Mouse (Mus musculus): ENCODE results near the gene Top3a.

The Top3a gene

GRCm38 (mm10) chr11:60774841-60775240 lies 2.3 kb downstream of the Top3a start:
- no peak for DNase-seq (ENCODE audit: low read depth)

GRCm38 (mm10) chr11:60774158-60774689 lies 2.9 kb downstream of the Top3a start:
- no peak for DNase-seq (ENCODE audit: low read depth)

GRCm38 (mm10) chr11:60772161-60772560 lies 5.0 kb downstream of the Top3a start:
- DNase-seq (ENCODE audit: low read depth) = no peak

- DNase-seq (ENCODE audit: low read depth) = no peak
Observed at GRCm38 (mm10) chr11:60770776-60771175, 6.4 kb downstream of the Top3a start.

- DNase-seq (ENCODE audit: low read depth) = peak; percentile 39
Observed at GRCm38 (mm10) chr11:60769322-60769721, 7.8 kb downstream of the Top3a start.

GRCm38 (mm10) chr11:60766969-60767368 lies 10.2 kb downstream of the Top3a start:
- no peak for DNase-seq (ENCODE audit: low read depth)

- DNase-seq (ENCODE audit: low read depth) = no peak
Observed at GRCm38 (mm10) chr11:60761681-60762080, 15.5 kb downstream of the Top3a start.

GRCm38 (mm10) chr11:60755570-60755969 lies 21.6 kb downstream of the Top3a start:
- no peak for DNase-seq (ENCODE audit: low read depth)

- DNase-seq (ENCODE audit: low read depth) = no peak
Observed at GRCm38 (mm10) chr11:60740321-60740720, 36.8 kb downstream of the Top3a start.

GRCm38 (mm10) chr11:60737450-60737849 lies 39.7 kb downstream of the Top3a start:
- DNase-seq (ENCODE audit: low read depth) = no peak

GRCm38 (mm10) chr11:60736491-60736890 lies 40.7 kb downstream of the Top3a start:
- no peak for DNase-seq (ENCODE audit: low read depth)

GRCm38 (mm10) chr11:60735191-60735590 lies 42.0 kb downstream of the Top3a start:
- DNase-seq (ENCODE audit: low read depth) = no peak

GRCm38 (mm10) chr11:60734206-60734605 lies 43.0 kb downstream of the Top3a start:
- no peak for DNase-seq (ENCODE audit: low read depth)

GRCm38 (mm10) chr11:60731251-60731650 lies 45.9 kb downstream of the Top3a start:
- no peak for DNase-seq (ENCODE audit: low read depth)

- no peak for DNase-seq (ENCODE audit: low read depth)
Observed at GRCm38 (mm10) chr11:60730169-60730568, 47.0 kb downstream of the Top3a start.

GRCm38 (mm10) chr11:60729217-60729641 lies 47.9 kb downstream of the Top3a start:
- DNase-seq (ENCODE audit: low read depth) = peak; percentile 22

GRCm38 (mm10) chr11:60728260-60728761 lies 48.9 kb downstream of the Top3a start, which contains the start of gene Mief2:
TSS of gene Mief2 (plus strand) at chr11:60728398.
- DNase-seq (ENCODE audit: low read depth) = peak; percentile 96

GRCm38 (mm10) chr11:60727392-60728140 lies 49.6 kb downstream of the Top3a start:
- no peak for DNase-seq (ENCODE audit: low read depth)

- DNase-seq (ENCODE audit: low read depth) = peak; percentile 89
Observed at GRCm38 (mm10) chr11:60726601-60727391, 50.4 kb downstream of the Top3a start, which contains the start of gene Flii. TSS of gene Flii (minus strand) at chr11:60727263.

- DNase-seq (ENCODE audit: low read depth) = no peak
Observed at GRCm38 (mm10) chr11:60719263-60719662, 57.9 kb downstream of the Top3a start.

- DNase-seq (ENCODE audit: low read depth) = no peak
Observed at GRCm38 (mm10) chr11:60715833-60716232, 61.3 kb downstream of the Top3a start.

- no peak for DNase-seq (ENCODE audit: low read depth)
Observed at GRCm38 (mm10) chr11:60712639-60713255, 64.4 kb downstream of the Top3a start.

Measured in induced T-regulatory cell, adult 2 months (primary cell).